Mouse (Mus musculus) heart, embryonic 10.5 days (tissue): Measurements from ENCODE around the gene Chrdl2. TPM values are rescaled to one million over a fixed set of nuclear protein-coding genes. Genes with fewer than 3 reads are reported as not detected.

Experiments
- DNase-seq: peaks from one replicate; pipeline ENCODE4 v3.0.0-alpha.2; 2017; ENCODE audit warnings: low spot score
- H3K27ac ChIP-seq: fragments of 300-500 bp; sonication (generic); 2 replicates; pipeline ENCODE4 v1.5.1; 2016; ENCODE audit warnings: mild to moderate bottlenecking
- H3K27me3 ChIP-seq: fragments of 300-500 bp; sonication (generic); 2 replicates; pipeline ENCODE4 v1.6.1; 2016; ENCODE audit warnings: mild to moderate bottlenecking; ENCODE audit not compliant: poor library complexity, insufficient read depth, severe bottlenecking
- H3K36me3 ChIP-seq: fragments of 300-500 bp; sonication (generic); 2 replicates; pipeline ENCODE4 v1.6.1; 2016; ENCODE audit warnings: mild to moderate bottlenecking, moderate library complexity
- H3K4me1 ChIP-seq: fragments of 300-500 bp; sonication (generic); 2 replicates; pipeline ENCODE4 v1.6.1; 2016; ENCODE audit warnings: mild to moderate bottlenecking
- H3K4me3 ChIP-seq: fragments of 300-500 bp; sonication (generic); 2 replicates; pipeline ENCODE4 v1.5.1; 2016; ENCODE audit warnings: mild to moderate bottlenecking, moderate library complexity
- H3K9me3 ChIP-seq: fragments of 300-500 bp; sonication (generic); 2 replicates; pipeline ENCODE4 v1.6.1; 2016; ENCODE audit warnings: mild to moderate bottlenecking, moderate library complexity
- WGBS: fragments of 180-500 bp; shearing (Covaris S2); methylation state at CpG from one replicate; pipeline ENCODE4 v1.1.7; 2016; 5-methylcytosine and 5-hydroxymethylcytosine counted together
- polyA plus RNA-seq: library from polyadenylated mRNA; unstranded; fragments of >200 nt; fragmentation: Nextera tagmentation; extraction: Ambion mirVana; gene quantifications from 2 replicates; pipeline ENCODE4 v1.2.1, GENCODE M21; 2016

Gene Chrdl2
- polyA plus RNA-seq, 1 experiment from 2014 or later: 0.65 TPM

- WGBS: 74% methylated on average over 10 of the region's 10 CpGs
- Histone ChIP-seq H3K9me3 (no peaks in the 10 kb centered on the region), H3K36me3 (no peaks in the 10 kb centered on the region), H3K4me1 (peaks cover 37% of the 10 kb centered on the region), H3K27me3 (no peaks in the 10 kb centered on the region), H3K27ac (peak overlapping the region; percentile 29; the same call in 1 of the 2 replicates), H3K4me3 (no peak overlapping the region)
- no peak for DNase-seq
Observed at GRCm38 (mm10) chr7:99974208-99974970, 31.6 kb upstream of the Chrdl2 start.

- Histone ChIP-seq H3K36me3 (no peaks in the 10 kb centered on the region), H3K9me3 (no peaks in the 10 kb centered on the region), H3K27me3 (no peaks in the 10 kb centered on the region), H3K27ac (no peak overlapping the region), H3K4me3 (no peak overlapping the region), H3K4me1 (peaks cover 38% of the 10 kb centered on the region)
- WGBS: 83% methylated on average over 5 of the region's 5 CpGs
- DNase-seq: peak; percentile 27
Observed at GRCm38 (mm10) chr7:99975819-99976575, 30.0 kb upstream of the Chrdl2 start.

GRCm38 (mm10) chr7:99978041-99978440 is 27.9 kb upstream of the Chrdl2 start:
- WGBS: 91% methylated on average over 2 of the region's 2 CpGs
- Histone ChIP-seq H3K9me3 (no peaks in the 10 kb centered on the region), H3K36me3 (no peaks in the 10 kb centered on the region), H3K27ac (no peak overlapping the region), H3K4me3 (no peak overlapping the region), H3K27me3 (no peaks in the 10 kb centered on the region), H3K4me1 (peaks cover 36% of the 10 kb centered on the region)
- DNase-seq: no peak

GRCm38 (mm10) chr7:99979081-99979480 is 26.9 kb upstream of the Chrdl2 start:
- DNase-seq: no peak

GRCm38 (mm10) chr7:99979546-99980131 is 26.3 kb upstream of the Chrdl2 start:
- DNase-seq: peak; percentile 85
- under 1% methylated on average over 51 of the region's 51 CpGs for WGBS
- H3K36me3 ChIP-seq: no peaks in the 10 kb centered on the region

More at GRCm38 (mm10) chr7:99979081-99979480, 26.9 kb upstream of the Chrdl2 start:
- H3K4me3 ChIP-seq: peak overlapping the region; percentile 86
- peak overlapping the region; percentile 100; the same call in 1 of the 2 replicates for H3K27ac ChIP-seq
- peaks cover 3% of the 10 kb centered on the region; the same call in 1 of the 2 replicates for H3K27me3 ChIP-seq
- H3K36me3 ChIP-seq: no peaks in the 10 kb centered on the region
- no peaks in the 10 kb centered on the region for H3K9me3 ChIP-seq
- 9% methylated on average over 6 of the region's 6 CpGs for WGBS
- peaks cover 29% of the 10 kb centered on the region for H3K4me1 ChIP-seq

GRCm38 (mm10) chr7:99980132-99980591 is 25.8 kb upstream of the Chrdl2 start, which contains the start of gene Rnf169:
TSS of gene Rnf169 (minus strand) at chr7:99980448.
- peak within 1 kb of the TSS; percentile 86 for H3K4me3 ChIP-seq
- H3K4me1 ChIP-seq: peaks cover 21% of the 10 kb centered on the region
- WGBS: under 1% methylated on average over 55 of the region's 55 CpGs
- no peaks in the 10 kb centered on the region for H3K9me3 ChIP-seq
- no peaks in the 10 kb centered on the region for H3K36me3 ChIP-seq
- H3K27me3 ChIP-seq: peaks cover 6% of the 10 kb centered on the region; the same call in 1 of the 2 replicates
- DNase-seq: peak; percentile 98
- H3K27ac ChIP-seq: peak within 1 kb of the TSS; percentile 100

More at GRCm38 (mm10) chr7:99979546-99980131, 26.3 kb upstream of the Chrdl2 start:
- H3K4me3 ChIP-seq: peak overlapping the region; percentile 86
- no peaks in the 10 kb centered on the region for H3K9me3 ChIP-seq
- peak overlapping the region; percentile 100 for H3K27ac ChIP-seq
- peaks cover 23% of the 10 kb centered on the region for H3K4me1 ChIP-seq
- H3K27me3 ChIP-seq: peaks cover 6% of the 10 kb centered on the region; the same call in 1 of the 2 replicates

- DNase-seq: no peak
- peak overlapping the region; percentile 6; the same call in 1 of the 2 replicates for H3K27ac ChIP-seq
- 12% methylated on average over 2 of the region's 2 CpGs for WGBS
Observed at GRCm38 (mm10) chr7:99981311-99981710, 24.7 kb upstream of the Chrdl2 start.

GRCm38 (mm10) chr7:99982256-99983242 is 23.4 kb upstream of the Chrdl2 start:
- no peak for DNase-seq
- Histone ChIP-seq H3K27me3 (peaks cover 17% of the 10 kb centered on the region; the same call in 1 of the 2 replicates), H3K27ac (no peak overlapping the region), H3K36me3 (no peaks in the 10 kb centered on the region), H3K4me3 (no peak overlapping the region), H3K9me3 (no peaks in the 10 kb centered on the region), H3K4me1 (peaks cover 18% of the 10 kb centered on the region)
- 82% methylated on average over 13 of the region's 13 CpGs for WGBS

More at GRCm38 (mm10) chr7:99981311-99981710, 24.7 kb upstream of the Chrdl2 start:
- no peaks in the 10 kb centered on the region for H3K9me3 ChIP-seq
- peaks cover 6% of the 10 kb centered on the region; the same call in 1 of the 2 replicates for H3K27me3 ChIP-seq
- H3K4me1 ChIP-seq: peaks cover 18% of the 10 kb centered on the region
- H3K36me3 ChIP-seq: no peaks in the 10 kb centered on the region
- no peak overlapping the region for H3K4me3 ChIP-seq

GRCm38 (mm10) chr7:99988725-99989124 is 17.2 kb upstream of the Chrdl2 start:
- no peak overlapping the region for H3K27ac ChIP-seq
- peak; percentile 90 for DNase-seq
- 3% methylated on average over 4 of the region's 4 CpGs for WGBS
- H3K4me3 ChIP-seq: no peak overlapping the region
- no peaks in the 10 kb centered on the region for H3K36me3 ChIP-seq
- peaks cover 18% of the 10 kb centered on the region; the same call in 1 of the 2 replicates for H3K27me3 ChIP-seq
- H3K4me1 ChIP-seq: no peaks in the 10 kb centered on the region
- H3K9me3 ChIP-seq: no peaks in the 10 kb centered on the region

- no peak for DNase-seq
- no peaks in the 10 kb centered on the region for H3K9me3 ChIP-seq
- H3K27me3 ChIP-seq: peaks cover 12% of the 10 kb centered on the region; the same call in 1 of the 2 replicates
- H3K4me3 ChIP-seq: no peak overlapping the region
- H3K36me3 ChIP-seq: no peaks in the 10 kb centered on the region
- H3K4me1 ChIP-seq: no peaks in the 10 kb centered on the region
- WGBS: 59% methylated on average over 15 of the region's 15 CpGs
- H3K27ac ChIP-seq: no peak overlapping the region
Observed at GRCm38 (mm10) chr7:99989844-99990760, 15.9 kb upstream of the Chrdl2 start.
